Mouse (Mus musculus): Measurements from ENCODE around the gene Tmc2.

Tmc2 gene

DNA sequence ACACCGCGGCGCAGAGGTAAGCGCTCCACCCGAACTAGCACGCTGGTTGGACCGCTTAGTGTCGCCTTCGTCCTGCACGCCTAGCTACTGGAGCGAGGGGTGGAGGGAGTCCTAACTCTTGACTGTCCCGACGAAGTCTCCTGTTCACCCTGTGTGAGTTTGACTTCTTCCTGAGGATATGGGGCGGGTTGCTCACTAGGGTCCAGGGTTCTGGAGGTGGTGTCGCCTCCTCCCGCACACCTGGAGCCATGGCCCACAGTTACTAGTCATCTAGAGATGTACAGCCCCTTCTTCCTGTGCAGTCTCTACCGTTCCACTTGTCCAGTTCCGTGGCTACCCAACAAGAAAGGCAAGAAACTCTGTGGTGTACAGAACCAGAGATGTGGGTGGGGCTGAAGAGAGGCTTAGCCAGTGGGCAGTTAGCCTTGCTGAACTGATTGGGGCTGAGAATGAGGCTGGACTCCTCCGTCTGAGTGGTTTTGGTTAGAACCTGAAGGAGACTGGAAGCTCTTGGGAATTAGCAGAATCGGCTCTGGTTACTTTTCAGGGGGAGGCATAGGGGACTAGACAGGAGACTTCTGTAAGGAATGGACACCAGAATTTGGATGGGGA lies 101.2 kb downstream of the Tmc2 start:
- DNase-seq (ENCODE audit: low spot score), result no peak

DNA sequence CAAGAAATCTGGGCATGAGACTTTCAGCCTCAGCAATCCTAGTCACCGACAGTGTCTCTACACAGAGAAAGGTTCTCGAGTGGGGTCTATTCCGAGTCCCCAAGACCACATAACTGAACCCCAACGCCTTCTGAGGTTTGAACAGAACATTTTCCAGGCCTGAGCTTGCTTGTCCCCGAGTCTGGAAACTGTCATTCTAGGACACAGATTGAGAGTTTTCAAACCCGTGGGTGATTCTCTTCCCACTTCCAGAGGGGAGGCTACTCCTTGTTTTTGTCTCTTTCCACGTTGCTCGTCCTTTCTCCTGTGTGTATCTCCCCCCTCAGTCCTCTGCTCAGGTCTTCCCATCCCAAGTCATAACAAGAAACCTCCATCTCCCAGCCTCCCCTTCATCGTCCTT lies 102.6 kb downstream of the Tmc2 start:
- DNase-seq (ENCODE audit: low spot score), result no peak

DNA sequence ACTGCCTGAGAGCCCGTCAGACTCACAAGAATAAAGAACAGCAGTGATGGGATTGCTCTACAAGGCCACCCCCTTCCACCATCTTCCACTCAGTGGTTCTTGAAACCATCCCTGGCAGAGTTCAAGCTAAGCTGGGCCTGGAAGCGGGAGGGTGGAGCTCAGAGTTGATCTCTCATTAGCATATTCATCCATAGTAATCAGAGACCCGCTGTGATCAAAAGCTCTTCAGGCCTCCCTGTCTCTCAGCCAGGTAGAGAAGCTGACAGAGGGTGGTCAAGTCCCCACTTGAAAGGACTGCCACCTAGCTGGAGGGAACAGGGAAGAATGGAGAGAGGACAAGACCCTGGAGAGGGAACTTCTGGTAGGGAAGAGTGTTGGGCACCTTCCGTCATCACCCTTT lies 108.0 kb downstream of the Tmc2 start:
- DNase-seq (ENCODE audit: low spot score), result no peak
